27 mouse cellular contexts compared by ENCODE assay signal in the genomic region with DNA sequence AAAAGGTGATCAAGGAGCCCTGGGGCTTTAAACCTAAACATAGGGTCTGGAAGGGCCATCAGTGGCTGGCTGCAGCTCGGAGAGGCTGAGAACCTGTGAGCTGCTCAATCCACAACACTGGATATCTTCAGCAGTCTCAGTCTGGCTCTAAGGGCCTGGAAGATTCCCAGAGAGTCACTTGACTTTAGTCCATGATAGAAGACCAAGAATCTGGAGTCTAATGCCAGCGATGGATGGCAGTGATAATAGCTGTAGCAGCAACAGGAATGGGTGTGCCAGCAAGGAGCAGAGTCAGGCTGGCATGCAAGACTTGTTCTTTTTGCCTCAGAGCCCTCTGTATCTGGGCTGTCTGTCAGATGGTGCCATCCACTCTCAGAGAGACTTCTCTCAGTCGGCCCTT.
"Had no signal": no experiment of that assay in that cellular context is flagged by ENCODE, and none has a peak within 500 bp of the region (broad histone marks: within the 10 kb centered on the region; RNA-seq: fewer than 3 reads in every experiment).

No protein-coding gene starts in this region.

- ATAC-seq: forebrain, postnatal 0 days; hindbrain, postnatal 0 days; intestine, embryonic 16.5 days had no signal

- H3K27ac ChIP-seq: gastrocnemius, adult 2 months; heart, embryonic 13.5 days; heart, embryonic 15.5 days; hindbrain, embryonic 13.5 days; hindbrain, embryonic 15.5 days; hindbrain, postnatal 0 days; kidney, embryonic 15.5 days; kidney, postnatal 0 days; layer of hippocampus, adult 2 months; left cerebral cortex, adult 2 months; limb, embryonic 13.5 days; liver, embryonic 13.5 days had no signal

- DNase-seq: forebrain, postnatal 0 days; gastrocnemius, adult 2 months; gastrocnemius, postnatal 10 days; gastrocnemius, postnatal 25 days; heart, adult 18-20 months; heart, postnatal 14 days; heart, postnatal 36 days; kidney, adult 11 months; kidney, adult 2 months; kidney, adult 9 months; kidney, postnatal 14 days; kidney, postnatal 4 days; liver; liver, embryonic 13.5 days had no signal

- H3K4me3 ChIP-seq: gastrocnemius, adult 2 months; heart, embryonic 13.5 days; heart, embryonic 15.5 days; hindbrain, embryonic 13.5 days; hindbrain, embryonic 15.5 days; kidney, embryonic 15.5 days; layer of hippocampus, adult 2 months; left cerebral cortex, adult 2 months; limb, embryonic 13.5 days; liver, embryonic 13.5 days had no signal

- H3K9ac ChIP-seq: forebrain, postnatal 0 days; heart, embryonic 13.5 days; heart, embryonic 15.5 days; hindbrain, embryonic 13.5 days; hindbrain, embryonic 15.5 days; kidney, embryonic 15.5 days; limb, embryonic 13.5 days; liver, embryonic 13.5 days had no signal

- H3K4me1 ChIP-seq: hindbrain, embryonic 15.5 days; kidney, embryonic 15.5 days; liver, embryonic 13.5 days had no signal

- H3K27me3 ChIP-seq: heart, embryonic 13.5 days; heart, embryonic 15.5 days; hindbrain, embryonic 13.5 days; hindbrain, embryonic 15.5 days; kidney, embryonic 15.5 days; limb, embryonic 13.5 days; liver, embryonic 13.5 days had no signal

- H3K4me2 ChIP-seq: heart, embryonic 11.5 days; heart, embryonic 13.5 days; heart, embryonic 15.5 days; hindbrain, embryonic 13.5 days; hindbrain, embryonic 15.5 days; kidney, embryonic 15.5 days; limb, embryonic 13.5 days; liver, embryonic 11.5 days; liver, embryonic 13.5 days had no signal

- H3K9me3 ChIP-seq: heart, embryonic 13.5 days; heart, embryonic 15.5 days; hindbrain, embryonic 13.5 days; hindbrain, embryonic 15.5 days; kidney, embryonic 15.5 days; limb, embryonic 13.5 days; liver, embryonic 13.5 days had no signal
